Mouse (Mus musculus): ENCODE measurements at regions not wholly inside any gene's neighbourhood (a gene's known extent, or its start where the extent isn't known, plus 50 kb on each side); places are given as distances from the start of the nearest gene placed in this dataset.
A peak's percentile ranks its signal among the peaks of the same experiment; 100 is the strongest.

DNA sequence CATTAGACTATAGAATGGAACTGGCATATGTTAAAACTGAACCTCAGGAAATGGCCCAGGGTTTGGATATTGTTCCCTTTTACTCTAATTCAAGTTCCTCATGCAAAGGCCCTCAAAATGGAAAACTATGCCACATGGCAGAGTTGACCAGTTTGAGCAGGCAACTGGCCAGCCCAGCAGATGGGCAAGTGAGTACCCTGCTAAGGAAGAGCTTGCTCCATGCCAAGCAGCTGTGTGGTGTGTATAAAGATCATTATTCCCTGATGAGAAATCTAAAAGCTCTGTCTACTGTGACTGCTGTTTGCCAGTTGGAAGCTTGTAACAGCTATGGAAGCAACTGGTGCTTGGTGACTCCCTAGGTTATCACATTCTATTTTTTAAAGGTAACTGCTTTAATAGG is 453.4 kb upstream of the Foxg1 start:
- DNase-seq (ENCODE audit: low read depth) = no peak

DNA sequence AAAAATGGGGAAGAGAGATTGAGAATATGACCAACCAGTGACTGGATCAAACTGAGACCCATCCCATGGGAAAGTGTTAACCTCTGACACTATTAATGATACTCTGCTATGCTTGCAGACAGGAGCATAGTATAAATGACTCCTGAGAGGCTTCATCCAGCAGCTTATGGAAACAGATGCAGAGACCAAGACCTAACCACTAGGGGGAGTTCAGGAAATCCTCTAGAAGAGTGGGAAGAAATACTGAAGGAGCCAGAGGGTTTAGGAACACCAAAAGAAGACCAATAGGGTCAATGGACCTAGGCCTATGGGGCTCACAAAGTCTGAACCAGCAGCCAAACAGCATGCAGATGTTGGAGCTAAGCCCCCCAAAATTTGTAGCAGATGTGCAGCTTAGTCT is 436.0 kb upstream of the Foxg1 start:
- DNase-seq (ENCODE audit: low read depth) = peak; percentile 12

DNA sequence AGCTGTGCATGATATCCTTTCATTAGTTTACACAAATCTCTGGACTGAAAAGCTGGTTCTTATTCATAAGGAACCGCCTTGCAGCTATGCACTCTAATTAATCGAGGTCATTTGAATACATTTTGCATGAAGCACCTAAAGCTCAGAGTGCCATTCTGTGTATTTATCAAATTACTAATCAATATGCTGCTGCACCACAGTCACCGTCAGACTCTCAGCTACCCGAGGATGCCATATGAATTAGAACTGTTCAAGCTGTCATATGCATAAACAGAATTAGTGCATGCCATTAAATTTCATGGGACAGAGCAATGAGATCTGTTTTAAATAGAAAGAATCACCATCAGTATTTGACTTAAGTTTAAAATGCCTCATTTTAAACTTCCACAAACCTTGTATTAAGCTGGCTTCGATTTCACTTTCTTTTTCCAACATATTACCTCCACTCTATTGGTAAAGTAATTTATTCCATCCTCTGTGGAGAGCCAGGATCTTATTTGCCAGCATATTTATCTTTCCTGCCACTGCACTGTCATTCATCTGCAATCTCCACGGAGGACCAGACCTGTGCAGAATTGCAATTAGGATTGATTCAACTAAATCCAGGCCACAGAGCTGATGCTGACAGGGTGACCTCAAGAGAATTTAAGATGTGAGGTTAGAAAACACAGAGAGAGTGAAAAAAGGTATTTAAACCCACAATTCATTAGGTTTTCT is 423.0 kb upstream of the Foxg1 start:
- DNase-seq (ENCODE audit: low read depth) = no peak

DNA sequence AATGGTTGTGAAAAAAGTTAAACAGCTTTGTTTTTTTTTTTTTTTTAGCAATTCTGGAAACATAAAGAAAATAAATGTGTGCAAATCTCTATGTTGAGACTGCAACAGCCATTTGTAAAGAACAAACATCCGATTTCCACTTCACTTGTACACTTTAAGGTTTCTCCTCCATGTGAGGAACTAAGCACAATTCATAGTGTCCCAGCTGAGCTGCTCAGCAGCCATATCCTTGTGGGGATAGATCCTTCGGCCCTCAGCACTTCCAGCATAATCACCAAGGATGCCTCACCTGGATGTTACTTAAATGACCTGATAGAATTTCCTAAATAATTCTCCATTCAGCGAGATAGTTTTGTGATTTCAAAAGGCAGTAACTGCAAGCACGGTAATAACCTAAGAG is 422.4 kb upstream of the Foxg1 start:
- no peak for DNase-seq (ENCODE audit: low read depth)

DNA sequence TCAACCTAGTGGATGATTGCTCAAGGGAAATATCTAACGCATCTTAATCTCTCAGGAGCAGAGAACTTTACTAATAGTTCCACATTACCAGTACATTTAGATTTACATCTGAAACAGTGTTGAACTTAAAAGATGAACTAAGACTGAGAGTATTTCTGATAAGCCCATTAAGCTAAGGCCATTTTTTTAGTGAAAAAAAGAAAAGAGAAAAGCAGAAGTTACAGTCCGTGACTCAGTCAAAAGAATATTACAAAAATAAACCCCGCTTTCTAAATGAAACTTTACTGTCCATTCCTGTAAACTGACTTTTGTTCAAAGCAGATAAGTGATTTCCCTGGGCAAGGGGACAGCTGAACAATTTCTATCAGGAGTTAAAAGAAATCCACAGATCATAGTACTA is 419.0 kb upstream of the Foxg1 start:
- no peak for DNase-seq (ENCODE audit: low read depth)

Data from NIH3T3 (cell line).